Mouse (Mus musculus): ENCODE results near the gene Bbox1. TPM values are rescaled to one million over a fixed set of nuclear protein-coding genes. Genes with fewer than 3 reads are reported as not detected.

The Bbox1 gene
- polyA plus RNA-seq (2015; fragmentation: Nextera tagmentation; extraction: Ambion mirVana) = 0.45 and 0.53 TPM in 2 replicates

DNA sequence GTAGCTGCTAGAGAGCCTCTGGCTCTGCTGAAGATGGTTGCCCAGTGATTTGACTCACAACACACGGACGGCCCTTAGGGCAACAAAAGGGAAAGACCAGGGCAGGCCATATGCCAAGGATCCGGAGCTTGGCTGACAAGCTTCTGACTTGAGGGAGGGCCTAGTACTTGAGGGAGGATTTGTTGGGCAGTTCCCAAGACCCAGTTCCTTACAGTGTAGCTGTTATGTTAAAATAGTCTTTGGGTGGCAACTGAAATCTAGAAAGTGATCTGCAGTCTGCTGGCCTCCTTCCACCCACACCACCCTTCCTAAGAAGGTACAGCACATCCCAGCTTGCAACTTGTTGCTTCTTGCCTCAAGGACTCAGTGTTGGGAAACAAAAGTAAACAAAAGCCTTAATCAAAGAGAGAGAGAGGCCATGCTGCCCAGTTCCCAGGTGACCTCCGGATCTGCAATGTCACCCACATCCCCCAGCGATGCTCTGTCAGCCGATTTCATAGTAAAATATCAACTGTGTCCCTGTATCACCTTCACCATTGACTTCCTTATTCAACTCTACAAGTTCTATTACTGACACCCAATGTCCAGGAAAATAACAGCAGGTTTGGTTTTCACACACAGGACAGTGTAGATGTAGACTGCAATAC is at the start of gene Bbox1:
Gene Bbox1 (minus strand): TSS at position 52 of the 647 bp plus-strand sequence.
- Histone ChIP-seq H3K27me3 (replicated peaks) (no peaks in the 10 kb centered on the region), H3K4me3 (replicated peaks) (no peak within 1 kb of the TSS), H3K36me3 (no peaks in the 10 kb centered on the region), H3K27ac (no peak within 1 kb of the TSS), H3K4me1 (replicated peaks) (no peaks in the 10 kb centered on the region), H3K9me3 (no peaks in the 10 kb centered on the region), H3K4me2 (replicated peaks) (no peak within 1 kb of the TSS), H3K9ac (no peak within 1 kb of the TSS)
- WGBS = 76% methylated on average over 6 of the region's 6 CpGs
- ATAC-seq = no peak

DNA sequence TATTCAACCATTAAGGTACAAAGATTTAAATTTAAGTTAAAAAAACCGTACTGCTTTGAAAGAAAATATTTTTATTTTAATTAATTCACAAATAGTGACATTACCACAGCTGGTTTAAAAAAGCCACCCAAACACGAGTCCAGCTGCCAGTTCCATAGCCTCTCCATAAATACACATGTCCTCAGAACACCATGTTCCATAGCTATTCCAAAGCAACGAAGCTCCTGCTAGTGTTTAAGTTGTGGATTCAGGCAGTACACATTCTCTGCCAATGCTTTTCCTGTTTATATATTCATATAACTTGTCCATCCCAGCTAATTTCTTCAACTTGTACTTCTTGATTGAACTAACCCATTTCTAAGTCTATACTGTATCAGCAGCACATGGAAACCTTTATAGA is 49.5 kb upstream of the Bbox1 start:
- no peak overlapping the region for H3K4me2 ChIP-seq (replicated peaks)
- H3K9ac ChIP-seq = no peak overlapping the region
- H3K27ac ChIP-seq = no peak overlapping the region
- no peaks in the 10 kb centered on the region for H3K9me3 ChIP-seq
- 0 out of 2 replicates have a peak, but pooled peaks cover 2% of the 10 kb centered on the region for H3K4me1 ChIP-seq (replicated peaks)
- no peak overlapping the region for H3K4me3 ChIP-seq (replicated peaks)
- H3K36me3 ChIP-seq = no peaks in the 10 kb centered on the region
- WGBS = 51% methylated on average over 3 of the region's 3 CpGs
- ATAC-seq = no peak
- no peaks in the 10 kb centered on the region for H3K27me3 ChIP-seq (replicated peaks)

DNA sequence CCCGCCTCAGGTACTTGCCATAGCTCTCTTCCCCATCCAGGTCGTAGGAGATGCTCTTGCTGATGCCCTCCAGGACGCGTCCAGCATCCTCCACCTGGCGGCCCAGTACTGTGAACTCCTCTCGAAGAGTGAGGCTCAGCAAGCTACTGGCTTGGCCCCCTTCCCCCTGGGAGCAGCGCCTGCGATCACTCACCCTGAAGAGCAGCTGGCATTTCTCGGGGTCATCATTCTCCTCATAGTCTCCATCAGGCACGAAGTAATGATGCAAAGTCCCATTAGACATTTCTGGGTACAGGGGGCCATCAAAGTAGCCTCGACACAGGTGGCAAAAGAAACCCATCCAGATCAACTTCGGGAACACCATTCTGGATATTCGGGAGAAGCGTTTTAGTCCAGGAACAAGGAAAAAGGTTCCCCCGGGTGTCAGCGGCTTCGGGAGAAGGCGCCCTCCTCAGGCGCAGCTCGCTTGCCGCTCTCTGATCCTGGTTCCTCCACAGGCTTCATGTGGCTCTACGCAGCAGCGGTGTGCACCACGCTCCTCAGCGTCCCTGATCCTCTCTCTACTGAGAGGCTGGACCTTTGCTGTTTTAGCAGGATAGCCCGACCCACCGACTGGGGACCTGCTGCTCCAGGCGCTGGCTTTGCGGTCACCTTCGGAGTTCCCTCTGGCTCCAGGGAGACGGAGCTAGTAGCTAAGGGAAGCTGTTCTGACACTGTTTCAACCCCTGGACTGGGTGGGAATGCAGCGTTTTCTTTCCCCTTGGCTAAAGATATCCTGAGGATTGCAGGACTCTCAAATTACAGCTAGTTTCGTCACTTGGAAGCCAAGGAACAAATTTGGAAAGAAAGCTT is 48.3 kb upstream of the Bbox1 start, which contains the start of gene Fibin:
Gene Fibin (minus strand): TSS at position 752 of the 852 bp plus-strand sequence.
- peak within 1 kb of the TSS; percentile 68 for H3K4me2 ChIP-seq (replicated peaks)
- H3K36me3 ChIP-seq = no peaks in the 10 kb centered on the region
- WGBS = 1% methylated on average over 33 of the region's 33 CpGs
- no peaks in the 10 kb centered on the region for H3K9me3 ChIP-seq
- peak within 1 kb of the TSS; percentile 48 for H3K4me3 ChIP-seq (replicated peaks)
- H3K27me3 ChIP-seq (replicated peaks) = no peaks in the 10 kb centered on the region
- peak; percentile 92 for ATAC-seq
- H3K4me1 ChIP-seq (replicated peaks) = 0 out of 2 replicates have a peak, but pooled peaks cover 2% of the 10 kb centered on the region
- peak within 1 kb of the TSS; percentile 68 for H3K27ac ChIP-seq
- peak within 1 kb of the TSS; percentile 64 for H3K9ac ChIP-seq

DNA sequence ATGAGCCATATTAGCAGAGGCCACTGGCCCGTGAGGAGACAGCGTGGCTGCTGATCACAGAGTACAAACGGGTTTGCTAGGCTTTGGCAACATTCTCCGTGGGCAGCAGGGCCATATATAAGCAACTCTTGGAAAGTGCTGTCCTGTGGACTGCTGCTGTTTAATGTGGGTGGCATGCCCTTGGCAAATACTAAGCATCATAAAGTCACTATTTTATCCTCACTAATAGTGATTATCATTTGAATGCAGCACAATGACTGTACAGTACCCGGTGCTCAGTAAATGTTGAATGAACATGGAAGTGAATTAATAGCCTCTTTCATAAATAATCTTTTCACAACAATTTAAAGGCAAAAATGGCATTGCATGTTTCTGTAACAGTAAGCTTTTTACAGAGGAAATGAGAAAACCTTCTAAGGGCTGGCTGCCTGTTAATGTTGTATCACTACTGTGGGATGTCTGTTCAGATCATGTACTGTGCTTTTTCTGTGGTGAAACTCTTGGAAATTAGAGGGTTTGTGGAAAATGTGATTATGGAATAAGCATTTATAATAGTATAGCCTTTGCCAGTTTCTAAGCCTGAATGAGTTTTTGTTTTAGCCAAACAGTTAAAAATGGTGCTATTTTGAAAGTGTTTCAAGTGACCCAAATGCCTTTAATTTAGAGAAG is 39.1 kb upstream of the Bbox1 start:
- Histone ChIP-seq H3K36me3 (no peaks in the 10 kb centered on the region), H3K27me3 (replicated peaks) (no peaks in the 10 kb centered on the region), H3K9me3 (no peaks in the 10 kb centered on the region), H3K4me1 (replicated peaks) (no peaks in the 10 kb centered on the region), H3K4me3 (replicated peaks) (no peak overlapping the region), H3K9ac (no peak overlapping the region), H3K27ac (no peak overlapping the region), H3K4me2 (replicated peaks) (no peak overlapping the region)
- 74% methylated on average over 5 of the region's 5 CpGs for WGBS
- ATAC-seq = no peak

- Histone ChIP-seq H3K4me2 (replicated peaks) (no peak overlapping the region), H3K4me1 (replicated peaks) (no peaks in the 10 kb centered on the region), H3K4me3 (replicated peaks) (no peak overlapping the region), H3K27me3 (replicated peaks) (no peaks in the 10 kb centered on the region), H3K36me3 (no peaks in the 10 kb centered on the region), H3K9me3 (no peaks in the 10 kb centered on the region), H3K9ac (no peak overlapping the region), H3K27ac (no peak overlapping the region)
- ATAC-seq = no peak
- 66% methylated on average over 5 of the region's 5 CpGs for WGBS
Measured at GRCm38 (mm10) chr2:110351843-110352251, 37.5 kb upstream of the Bbox1 start.

DNA sequence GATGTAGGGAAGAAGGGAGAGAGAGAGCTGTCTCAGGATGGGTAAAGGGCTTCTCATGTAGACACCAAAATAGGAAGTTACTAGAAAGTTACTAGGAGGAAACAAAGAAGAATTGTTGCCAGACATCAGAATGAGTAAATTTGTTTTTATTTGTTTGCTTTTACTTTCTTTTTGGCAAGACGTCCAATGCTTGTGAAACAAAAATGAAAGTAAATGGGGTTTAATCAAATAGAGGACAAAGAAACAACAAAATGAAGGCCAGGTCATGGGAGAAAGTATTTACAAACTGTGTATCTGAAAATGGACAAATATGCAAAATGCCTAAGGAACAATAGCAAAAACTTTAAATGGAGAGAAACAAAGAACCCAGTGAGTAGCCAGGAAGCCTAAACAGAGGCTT is 37.0 kb upstream of the Bbox1 start:
- 49% methylated on average over 1 of the region's 1 CpGs for WGBS
- Histone ChIP-seq H3K27ac (no peak overlapping the region), H3K4me3 (replicated peaks) (no peak overlapping the region), H3K9ac (no peak overlapping the region), H3K9me3 (no peaks in the 10 kb centered on the region), H3K4me2 (replicated peaks) (no peak overlapping the region), H3K4me1 (replicated peaks) (no peaks in the 10 kb centered on the region), H3K27me3 (replicated peaks) (no peaks in the 10 kb centered on the region), H3K36me3 (no peaks in the 10 kb centered on the region)
- no peak for ATAC-seq

DNA sequence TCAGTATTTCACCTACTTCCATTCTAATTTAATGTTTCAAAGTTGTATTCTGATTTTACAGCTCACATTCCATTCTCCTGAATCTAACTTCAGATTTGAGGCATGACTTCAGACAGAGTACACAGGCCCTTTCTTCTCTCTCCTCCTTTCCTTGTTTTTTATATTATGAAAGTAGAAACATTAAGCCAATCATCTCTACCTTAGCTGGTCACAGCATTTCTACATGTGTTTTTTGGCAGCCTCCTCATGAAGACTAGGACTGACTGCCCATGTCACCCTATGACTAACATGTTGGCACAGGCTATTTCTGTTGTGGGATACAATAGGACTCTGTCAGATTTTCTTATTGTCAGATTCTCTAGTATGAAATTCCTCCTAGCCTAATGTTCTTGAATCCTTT is 14.6 kb upstream of the Bbox1 start:
- ATAC-seq = no peak

GRCm38 (mm10) chr2:110319949-110320348 is 5.6 kb upstream of the Bbox1 start:
- H3K4me1 ChIP-seq (replicated peaks) = no peaks in the 10 kb centered on the region
- H3K9me3 ChIP-seq = no peaks in the 10 kb centered on the region
- H3K27me3 ChIP-seq (replicated peaks) = no peaks in the 10 kb centered on the region
- no peak overlapping the region for H3K27ac ChIP-seq
- H3K4me2 ChIP-seq (replicated peaks) = no peak overlapping the region
- no peaks in the 10 kb centered on the region for H3K36me3 ChIP-seq
- 78% methylated on average over 4 of the region's 4 CpGs for WGBS
- ATAC-seq = no peak
- H3K9ac ChIP-seq = no peak overlapping the region
- H3K4me3 ChIP-seq (replicated peaks) = no peak overlapping the region

More for the DNA sequence above, 14.6 kb upstream of the Bbox1 start:
- Histone ChIP-seq H3K4me1 (replicated peaks) (no peaks in the 10 kb centered on the region), H3K36me3 (no peaks in the 10 kb centered on the region), H3K9me3 (no peaks in the 10 kb centered on the region), H3K4me3 (replicated peaks) (no peak overlapping the region), H3K27ac (no peak overlapping the region), H3K27me3 (replicated peaks) (no peaks in the 10 kb centered on the region), H3K4me2 (replicated peaks) (no peak overlapping the region), H3K9ac (no peak overlapping the region)

DNA sequence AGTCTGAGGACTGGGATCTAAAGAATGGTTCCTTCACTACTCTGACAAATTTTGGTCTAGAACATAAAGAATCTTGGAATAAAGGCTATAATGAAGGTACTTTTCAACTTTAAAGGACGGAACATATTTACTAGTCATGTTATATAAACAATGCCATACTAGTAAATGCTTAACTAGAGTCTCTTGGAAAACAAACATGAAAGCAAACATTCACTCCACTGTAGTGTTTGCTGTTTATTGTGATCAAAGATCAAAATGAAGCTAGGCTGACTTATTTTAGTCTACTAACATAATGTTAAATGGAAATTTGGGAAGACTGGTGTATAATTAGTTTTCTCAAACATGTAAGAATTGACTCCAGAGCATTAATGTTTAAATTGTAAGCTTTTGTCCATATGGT is 4.9 kb upstream of the Bbox1 start:
- no peaks in the 10 kb centered on the region for H3K9me3 ChIP-seq
- H3K9ac ChIP-seq = no peak overlapping the region
- 83% methylated on average over 1 of the region's 1 CpGs for whole genome bisulfite sequencing
- no peaks in the 10 kb centered on the region for H3K27me3 ChIP-seq (replicated peaks)
- no peak overlapping the region for H3K27ac ChIP-seq
- H3K4me2 ChIP-seq (replicated peaks) = no peak overlapping the region
- no peak overlapping the region for H3K4me3 ChIP-seq (replicated peaks)
- H3K36me3 ChIP-seq = no peaks in the 10 kb centered on the region
- H3K4me1 ChIP-seq (replicated peaks) = no peaks in the 10 kb centered on the region
- ATAC-seq = no peak

GRCm38 (mm10) chr2:110318719-110319118 is 4.4 kb upstream of the Bbox1 start:
- H3K4me1 ChIP-seq (replicated peaks) = no peaks in the 10 kb centered on the region
- H3K9me3 ChIP-seq = no peaks in the 10 kb centered on the region
- no peak overlapping the region for H3K4me3 ChIP-seq (replicated peaks)
- H3K27me3 ChIP-seq (replicated peaks) = no peaks in the 10 kb centered on the region
- WGBS = 91% methylated on average over 1 of the region's 1 CpGs
- no peak for ATAC-seq
- H3K27ac ChIP-seq = no peak overlapping the region
- no peak overlapping the region for H3K9ac ChIP-seq
- H3K36me3 ChIP-seq = no peaks in the 10 kb centered on the region
- no peak overlapping the region for H3K4me2 ChIP-seq (replicated peaks)

DNA sequence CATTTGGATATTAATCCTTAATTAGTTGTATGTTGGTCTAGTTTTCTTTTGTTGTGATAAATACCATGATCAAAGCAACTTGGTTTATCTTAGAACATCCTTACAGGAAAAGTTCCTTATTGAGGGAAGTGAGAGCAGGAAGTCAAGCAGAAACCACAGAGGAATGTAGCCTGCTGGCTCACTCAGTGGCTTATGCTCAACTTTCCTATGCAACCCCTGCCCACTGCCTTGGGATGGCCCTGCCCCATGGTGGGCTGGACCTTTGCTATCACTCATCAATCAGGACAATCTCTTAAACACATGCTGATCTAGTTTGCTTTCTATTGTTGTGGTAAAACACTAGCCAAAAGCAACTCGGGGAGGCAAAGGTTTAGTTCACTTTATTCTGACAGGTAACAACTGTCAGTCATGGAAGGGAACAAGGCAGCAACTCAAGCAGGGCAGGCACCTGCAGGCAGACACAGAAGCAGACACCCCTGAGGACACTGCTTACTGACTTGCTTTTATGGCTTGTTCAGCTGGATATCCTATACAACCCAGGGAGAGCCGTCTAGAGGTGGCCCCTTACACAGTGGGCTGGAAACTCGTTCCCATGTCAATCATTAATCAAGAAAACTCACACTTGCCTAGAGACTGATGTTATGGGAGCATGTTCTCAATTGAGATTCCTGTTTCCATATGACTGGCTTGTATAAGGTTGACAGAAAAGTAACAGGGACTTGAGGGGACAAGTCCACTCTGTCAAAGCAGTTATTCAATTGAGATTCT is 1.9 kb upstream of the Bbox1 start:
- Histone ChIP-seq H3K4me2 (replicated peaks) (no peak overlapping the region), H3K36me3 (no peaks in the 10 kb centered on the region), H3K27ac (no peak overlapping the region), H3K27me3 (replicated peaks) (no peaks in the 10 kb centered on the region), H3K9me3 (no peaks in the 10 kb centered on the region), H3K9ac (no peak overlapping the region), H3K4me3 (replicated peaks) (no peak overlapping the region), H3K4me1 (replicated peaks) (no peaks in the 10 kb centered on the region)
- peak; percentile 95 for ATAC-seq
- WGBS = 30% methylated on average over 3 of the region's 3 CpGs

GRCm38 (mm10) chr2:110314074-110314473 is 286 bp downstream of the Bbox1 start:
- WGBS = 88% methylated on average over 5 of the region's 5 CpGs
- no peaks in the 10 kb centered on the region for H3K36me3 ChIP-seq
- no peak for ATAC-seq
- no peaks in the 10 kb centered on the region for H3K4me1 ChIP-seq (replicated peaks)
- H3K4me2 ChIP-seq (replicated peaks) = no peak overlapping the region
- H3K27me3 ChIP-seq (replicated peaks) = no peaks in the 10 kb centered on the region
- no peaks in the 10 kb centered on the region for H3K9me3 ChIP-seq
- H3K4me3 ChIP-seq (replicated peaks) = no peak overlapping the region
- no peak overlapping the region for H3K27ac ChIP-seq
- H3K9ac ChIP-seq = no peak overlapping the region

All from intestine, embryonic 15.5 days (tissue).